Mouse (Mus musculus): ENCODE data around the gene Vil1.
A peak's percentile ranks its signal among the peaks of the same experiment; 100 is the strongest.

The Vil1 gene

DNA sequence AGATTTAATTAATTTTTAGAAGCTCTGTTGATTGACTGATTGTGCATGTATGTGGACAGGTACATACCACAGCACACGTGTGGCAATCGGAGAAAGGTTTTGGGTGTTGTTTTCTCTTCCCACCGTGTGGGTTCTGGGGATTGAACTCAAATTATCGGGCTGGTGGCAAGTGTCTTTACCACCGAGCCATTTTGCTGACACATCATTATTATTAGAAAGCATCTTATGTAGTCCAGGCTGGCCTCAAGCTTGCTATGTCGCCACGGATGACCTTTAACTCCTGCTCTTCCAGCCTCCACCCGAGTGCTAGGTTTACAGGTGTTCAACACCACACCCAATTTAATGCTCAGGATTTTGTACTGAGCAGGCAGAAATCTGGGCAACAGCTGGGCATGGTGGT, 3.5 kb downstream of the Vil1 start:
- DNase-seq (ENCODE audit: low read depth, low spot score), result no peak

DNA sequence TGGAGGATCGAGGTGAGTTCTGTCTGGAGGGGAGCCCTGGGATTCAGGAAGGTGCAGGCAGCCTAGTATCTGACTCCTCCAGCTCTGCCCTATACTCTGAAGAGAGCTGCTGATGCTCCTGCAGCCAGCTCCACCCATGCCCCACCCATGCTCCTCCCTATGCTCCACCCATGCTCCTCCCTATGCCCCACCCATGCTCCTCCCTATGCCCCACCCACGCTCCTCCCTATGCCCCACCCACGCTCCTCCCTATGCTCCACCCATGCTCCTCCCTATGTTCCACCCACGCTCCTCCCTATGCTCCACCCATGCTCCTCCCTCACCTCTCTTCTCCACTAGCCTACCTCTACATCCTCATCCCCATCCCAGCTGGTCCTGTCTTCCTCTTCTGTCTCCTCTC, 6.0 kb downstream of the Vil1 start:
- DNase-seq (ENCODE audit: low read depth, low spot score), result peak; percentile 16

GRCm38 (mm10) chr1:74418747-74419439, 9.7 kb downstream of the Vil1 start:
- DNase-seq (ENCODE audit: low read depth, low spot score), result no peak

- DNase-seq (ENCODE audit: low read depth, low spot score), result no peak
Measured at GRCm38 (mm10) chr1:74419440-74419794, 10.2 kb downstream of the Vil1 start.

DNA sequence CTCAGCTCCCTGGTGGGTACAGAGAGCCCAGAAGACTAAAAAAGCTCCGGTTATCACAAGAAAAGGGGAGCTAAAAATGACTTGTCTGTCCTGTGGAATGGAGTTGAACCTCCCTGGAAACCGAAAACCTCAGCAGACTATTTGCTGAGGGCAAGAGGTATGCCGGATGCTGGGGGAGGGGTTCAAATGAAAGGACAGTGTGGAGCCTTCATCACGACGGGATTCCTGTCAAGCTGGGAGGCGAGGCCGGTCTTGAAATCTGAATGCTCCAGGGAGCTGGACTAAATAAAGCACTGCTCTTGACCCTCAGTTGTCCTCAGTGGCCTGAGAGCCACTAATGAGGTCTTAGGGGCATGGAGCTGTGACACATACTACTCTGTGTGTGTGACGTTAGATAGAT, 14.0 kb downstream of the Vil1 start:
- no peak for DNase-seq (ENCODE audit: low read depth, low spot score)

GRCm38 (mm10) chr1:74425845-74426244, 16.7 kb downstream of the Vil1 start:
- no peak for DNase-seq (ENCODE audit: low read depth, low spot score)

GRCm38 (mm10) chr1:74433220-74433619, 24.0 kb downstream of the Vil1 start:
- no peak for DNase-seq (ENCODE audit: low read depth, low spot score)

- no peak for DNase-seq (ENCODE audit: low read depth, low spot score)
Measured at GRCm38 (mm10) chr1:74434596-74434995, 25.4 kb downstream of the Vil1 start.

GRCm38 (mm10) chr1:74435563-74435962, 26.4 kb downstream of the Vil1 start:
- DNase-seq (ENCODE audit: low read depth, low spot score), result no peak

- peak; percentile 39 for DNase-seq (ENCODE audit: low read depth, low spot score)
Measured at GRCm38 (mm10) chr1:74437702-74438427, 28.7 kb downstream of the Vil1 start.

- no peak for DNase-seq (ENCODE audit: low read depth, low spot score)
Measured at GRCm38 (mm10) chr1:74439166-74439876, 30.1 kb downstream of the Vil1 start.

- DNase-seq (ENCODE audit: low read depth, low spot score), result no peak
Measured at GRCm38 (mm10) chr1:74444538-74444937, 35.4 kb downstream of the Vil1 start.

- DNase-seq (ENCODE audit: low read depth, low spot score), result peak; percentile 51
Measured at GRCm38 (mm10) chr1:74452611-74453045, 43.5 kb downstream of the Vil1 start.

DNA sequence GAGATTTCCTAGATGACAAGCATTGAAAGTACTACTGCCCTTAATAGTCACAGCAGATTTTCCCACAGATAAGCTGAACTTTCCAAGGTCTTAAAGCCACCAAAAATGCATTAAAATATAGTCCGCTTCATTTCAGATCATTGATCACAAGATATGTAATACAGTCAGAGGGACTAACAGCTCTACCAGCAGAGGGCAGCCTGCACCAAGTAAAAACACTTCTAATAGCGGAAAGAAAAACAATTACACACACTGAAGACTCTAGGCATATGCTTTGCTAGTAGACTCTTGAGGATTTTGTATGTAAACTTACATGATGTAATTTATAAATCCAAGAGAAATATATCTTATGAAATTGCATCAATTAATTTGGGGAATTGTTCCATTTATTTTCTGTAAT, 51.1 kb downstream of the Vil1 start:
- DNase-seq (ENCODE audit: low read depth, low spot score), result peak; percentile 51
